Mouse (Mus musculus) heart, embryonic 15.5 days (tissue): ENCODE results near the gene Slc7a11. TPM values are rescaled to one million over a fixed set of nuclear protein-coding genes. Genes with fewer than 3 reads are reported as not detected.
A peak's percentile ranks its signal among the peaks of the same experiment; 100 is the strongest.

Experiments
- ATAC-seq: fragments of 200-750 bp; cut with Nextera tagmentation; replicated peaks from 2 replicates; pipeline ENCODE4 v1.8.0; 2017; ENCODE audit warnings: low read depth, moderate TSS enrichment; ENCODE audit not compliant: insufficient number of reproducible peaks, insufficient read depth, low FRiP score
- H3K27ac ChIP-seq: fragments of 300-500 bp; sonication (generic); 2 replicates; pipeline ENCODE4 v1.5.1; 2015; ENCODE audit warnings: mild to moderate bottlenecking, inconsistent platforms
- H3K27me3 ChIP-seq: fragments of 300-500 bp; sonication (generic); 2 replicates; pipeline ENCODE4 v1.6.1; 2015; ENCODE audit warnings: inconsistent platforms
- H3K36me3 ChIP-seq: fragments of 300-500 bp; sonication (generic); 2 replicates; pipeline ENCODE4 v1.6.1; 2015; ENCODE audit warnings: mild to moderate bottlenecking, inconsistent platforms
- H3K4me1 ChIP-seq: fragments of 300-500 bp; sonication (generic); replicated peaks from 2 replicates; pipeline ENCODE4 v1.6.1; 2015; ENCODE audit warnings: inconsistent platforms
- H3K4me2 ChIP-seq: fragments of 300-500 bp; sonication (generic); 2 replicates; pipeline ENCODE4 v1.6.1; 2015; ENCODE audit warnings: inconsistent platforms, mild to moderate bottlenecking, moderate library complexity
- H3K4me3 ChIP-seq: fragments of 300-500 bp; sonication (generic); 2 replicates; pipeline ENCODE4 v1.5.1; 2015; ENCODE audit warnings: mild to moderate bottlenecking, inconsistent platforms
- H3K9ac ChIP-seq: fragments of 300-500 bp; sonication (generic); 2 replicates; pipeline ENCODE4 v1.6.1; 2015; ENCODE audit warnings: mild to moderate bottlenecking, inconsistent platforms
- H3K9me3 ChIP-seq: fragments of 300-500 bp; sonication (generic); replicated peaks from 2 replicates; pipeline ENCODE4 v1.6.1; 2016; ENCODE audit warnings: inconsistent platforms
- WGBS: fragments of 180-500 bp; shearing (Covaris S2); methylation state at CpG from one replicate; pipeline ENCODE4 v1.1.7; 2015; ENCODE audit warnings: mixed read lengths; 5-methylcytosine and 5-hydroxymethylcytosine counted together
- polyA plus RNA-seq: library from polyadenylated mRNA; unstranded; fragments of >200 nt; fragmentation: Nextera tagmentation; extraction: Ambion mirVana; gene quantifications from 2 replicates; pipeline ENCODE4 v1.2.1, GENCODE M21; 2015

Gene Slc7a11
- polyA plus RNA-seq, 1 experiment from 2014 or later, result 0.10 TPM

GRCm38 (mm10) chr3:49880496-49880895 lies 562.9 kb downstream of the Slc7a11 start:
- Histone ChIP-seq H3K4me3 (no peak overlapping the region), H3K4me1 (no peaks in the 10 kb centered on the region; the same call in 1 of the 2 replicates), H3K4me2 (no peak overlapping the region), H3K36me3 (no peaks in the 10 kb centered on the region), H3K27ac (no peak overlapping the region), H3K9me3 (no peaks in the 10 kb centered on the region), H3K9ac (no peak overlapping the region), H3K27me3 (no peaks in the 10 kb centered on the region)
- no peak for ATAC-seq

- no peaks in the 10 kb centered on the region for H3K36me3 ChIP-seq
- no peak for ATAC-seq
- 78% methylated on average over 3 of the region's 3 CpGs for WGBS
- no peak overlapping the region for H3K4me2 ChIP-seq
- no peak overlapping the region for H3K9ac ChIP-seq
- no peak overlapping the region for H3K27ac ChIP-seq
- H3K4me1 ChIP-seq, result peaks cover 4% of the 10 kb centered on the region; the same call in 1 of the 2 replicates
- no peaks in the 10 kb centered on the region for H3K9me3 ChIP-seq
- no peaks in the 10 kb centered on the region for H3K27me3 ChIP-seq
- H3K4me3 ChIP-seq, result no peak overlapping the region
These were observed 572.6 kb downstream of the Slc7a11 start for GRCm38 (mm10) chr3:49870786-49871185.

- Histone ChIP-seq H3K4me3 (no peak overlapping the region), H3K27me3 (no peaks in the 10 kb centered on the region), H3K4me1 (peaks cover 3% of the 10 kb centered on the region; the same call in 1 of the 2 replicates), H3K4me2 (no peak overlapping the region), H3K27ac (no peak overlapping the region), H3K36me3 (no peaks in the 10 kb centered on the region), H3K9ac (no peak overlapping the region), H3K9me3 (no peaks in the 10 kb centered on the region)
- WGBS, result 59% methylated on average over 4 of the region's 4 CpGs
- no peak for ATAC-seq
These were observed 575.3 kb downstream of the Slc7a11 start for GRCm38 (mm10) chr3:49867951-49868584.

DNA sequence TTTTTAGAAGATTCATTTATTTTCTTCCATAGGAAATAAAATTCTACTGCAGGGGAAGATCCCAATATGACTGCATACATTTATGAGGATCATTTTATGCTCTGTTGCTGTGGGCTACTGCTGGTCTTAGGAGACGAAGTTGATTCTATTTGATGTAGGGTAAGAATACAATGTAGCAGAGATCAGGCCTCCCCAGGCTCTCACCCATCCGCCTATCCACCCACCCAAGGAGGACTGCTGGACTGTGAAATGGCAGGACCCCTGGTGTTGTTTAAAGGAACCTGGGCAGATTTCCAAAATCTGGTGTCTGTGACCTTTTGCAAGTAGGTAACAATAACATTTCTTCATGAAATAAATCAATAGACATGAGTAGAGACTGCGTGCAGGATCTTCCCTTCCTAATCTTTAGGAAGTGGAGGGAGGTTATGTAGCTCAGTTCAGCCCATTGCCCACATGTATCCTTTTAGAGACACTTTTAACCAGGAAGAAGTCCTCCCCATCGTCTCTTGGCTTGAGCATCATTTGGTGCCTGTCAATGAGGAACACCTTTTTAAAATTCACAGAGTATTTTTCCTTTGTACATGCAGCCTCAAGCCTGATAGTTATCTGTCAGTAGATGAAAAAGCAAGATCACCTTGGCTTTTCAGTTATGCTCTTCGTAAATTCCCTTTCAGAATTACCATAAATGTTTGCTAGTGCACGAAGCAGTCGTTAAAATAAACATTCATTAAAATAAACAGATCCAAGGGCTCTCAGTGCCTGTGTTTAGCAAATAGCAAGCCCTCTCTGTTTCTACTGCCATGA lies 576.1 kb downstream of the Slc7a11 start:
- Histone ChIP-seq H3K27me3 (no peaks in the 10 kb centered on the region), H3K27ac (no peak overlapping the region), H3K4me2 (no peak overlapping the region), H3K4me3 (no peak overlapping the region), H3K36me3 (no peaks in the 10 kb centered on the region), H3K9me3 (no peaks in the 10 kb centered on the region), H3K4me1 (peaks cover 3% of the 10 kb centered on the region; the same call in 1 of the 2 replicates), H3K9ac (no peak overlapping the region)
- no peak for ATAC-seq
- WGBS, result 61% methylated on average over 7 of the region's 7 CpGs

DNA sequence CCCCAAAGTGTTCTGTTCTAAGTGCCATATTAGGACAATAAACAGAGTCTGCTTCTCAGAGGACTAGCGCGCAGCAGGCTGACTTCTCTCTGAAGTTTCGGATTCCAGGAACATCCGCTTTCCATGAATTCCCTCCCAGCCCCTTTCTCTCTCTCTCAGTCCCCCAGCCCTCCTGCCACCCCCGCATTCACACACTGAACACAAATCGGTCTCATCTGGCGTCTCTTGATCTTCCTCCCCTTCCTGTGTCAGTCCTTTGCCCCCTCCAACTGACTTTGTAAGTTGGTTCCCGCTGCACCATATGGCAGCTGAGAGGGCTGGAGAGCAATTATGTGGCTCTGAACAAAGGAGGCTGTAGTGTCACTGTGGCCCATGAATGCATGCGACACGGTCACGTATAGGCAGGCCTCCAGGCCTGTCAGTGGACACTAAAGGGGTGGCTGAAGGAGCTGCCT lies 577.3 kb downstream of the Slc7a11 start:
- Histone ChIP-seq H3K9me3 (no peaks in the 10 kb centered on the region), H3K4me3 (peak overlapping the region; percentile 24), H3K4me2 (peak overlapping the region; percentile 53), H3K9ac (no peak overlapping the region), H3K27me3 (no peaks in the 10 kb centered on the region), H3K36me3 (no peaks in the 10 kb centered on the region), H3K4me1 (peaks cover 3% of the 10 kb centered on the region; the same call in 1 of the 2 replicates), H3K27ac (peak overlapping the region; percentile 57)
- ATAC-seq, result peak; percentile 55
- WGBS, result 15% methylated on average over 11 of the region's 11 CpGs

DNA sequence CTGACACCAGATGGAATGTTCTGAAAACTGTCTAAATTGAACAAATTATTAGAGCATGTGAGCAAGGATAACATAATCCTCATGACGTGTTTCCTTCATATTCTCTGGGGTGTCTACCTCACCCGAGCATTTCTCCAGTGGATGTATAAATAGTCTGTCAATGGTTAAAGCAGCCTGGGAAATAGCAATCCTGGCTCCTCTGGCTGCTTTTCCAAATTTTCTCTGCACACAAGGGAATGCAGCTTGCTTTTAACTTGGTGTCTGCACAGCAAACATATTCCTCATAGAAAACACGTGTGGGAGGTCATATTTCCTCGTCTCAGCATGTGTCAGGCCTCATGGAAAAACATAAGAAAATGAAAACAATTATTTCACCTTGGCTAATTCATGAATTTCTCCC lies 586.6 kb downstream of the Slc7a11 start:
- 34% methylated on average over 4 of the region's 4 CpGs for WGBS
- Histone ChIP-seq H3K36me3 (no peaks in the 10 kb centered on the region), H3K9ac (no peak overlapping the region), H3K4me3 (no peak overlapping the region), H3K4me1 (0 out of 2 replicates have a peak, but pooled peaks cover 2% of the 10 kb centered on the region), H3K4me2 (no peak overlapping the region), H3K27ac (no peak overlapping the region), H3K27me3 (no peaks in the 10 kb centered on the region), H3K9me3 (no peaks in the 10 kb centered on the region)
- ATAC-seq, result no peak

GRCm38 (mm10) chr3:49854277-49854676 lies 589.1 kb downstream of the Slc7a11 start:
- Histone ChIP-seq H3K36me3 (no peaks in the 10 kb centered on the region), H3K27me3 (no peaks in the 10 kb centered on the region), H3K4me1 (0 out of 2 replicates have a peak, but pooled peaks cover 2% of the 10 kb centered on the region), H3K4me3 (no peak overlapping the region), H3K27ac (no peak overlapping the region), H3K4me2 (no peak overlapping the region), H3K9me3 (no peaks in the 10 kb centered on the region), H3K9ac (no peak overlapping the region)
- ATAC-seq, result no peak
- WGBS, result 65% methylated on average over 2 of the region's 2 CpGs

DNA sequence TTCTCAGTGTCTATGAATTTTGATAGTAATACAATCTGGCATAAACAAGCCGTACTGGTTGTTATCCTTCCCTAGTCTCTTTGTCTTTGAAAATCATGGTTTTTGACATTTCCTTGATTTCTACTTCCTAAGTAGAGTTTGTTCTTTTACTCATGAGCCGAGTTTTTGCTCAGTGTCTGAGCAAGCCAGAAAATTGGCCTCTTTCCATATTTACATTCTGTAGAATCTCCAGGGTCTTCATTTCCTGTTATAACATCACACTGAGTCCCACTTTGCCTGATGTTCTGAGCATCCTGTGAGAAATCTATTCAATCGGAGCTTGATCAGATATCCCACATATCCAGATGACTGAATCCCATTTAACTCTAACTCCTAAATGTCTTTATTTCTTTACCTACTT lies 600.4 kb downstream of the Slc7a11 start:
- Histone ChIP-seq H3K9me3 (no peaks in the 10 kb centered on the region), H3K27ac (no peak overlapping the region), H3K27me3 (no peaks in the 10 kb centered on the region), H3K36me3 (no peaks in the 10 kb centered on the region), H3K4me1 (no peaks in the 10 kb centered on the region), H3K4me2 (no peak overlapping the region), H3K9ac (no peak overlapping the region), H3K4me3 (no peak overlapping the region)
- WGBS, result 46% methylated on average over 3 of the region's 3 CpGs
- ATAC-seq, result no peak
